Mouse (Mus musculus): ENCODE measurements around the gene Tradd.

Gene Tradd

DNA sequence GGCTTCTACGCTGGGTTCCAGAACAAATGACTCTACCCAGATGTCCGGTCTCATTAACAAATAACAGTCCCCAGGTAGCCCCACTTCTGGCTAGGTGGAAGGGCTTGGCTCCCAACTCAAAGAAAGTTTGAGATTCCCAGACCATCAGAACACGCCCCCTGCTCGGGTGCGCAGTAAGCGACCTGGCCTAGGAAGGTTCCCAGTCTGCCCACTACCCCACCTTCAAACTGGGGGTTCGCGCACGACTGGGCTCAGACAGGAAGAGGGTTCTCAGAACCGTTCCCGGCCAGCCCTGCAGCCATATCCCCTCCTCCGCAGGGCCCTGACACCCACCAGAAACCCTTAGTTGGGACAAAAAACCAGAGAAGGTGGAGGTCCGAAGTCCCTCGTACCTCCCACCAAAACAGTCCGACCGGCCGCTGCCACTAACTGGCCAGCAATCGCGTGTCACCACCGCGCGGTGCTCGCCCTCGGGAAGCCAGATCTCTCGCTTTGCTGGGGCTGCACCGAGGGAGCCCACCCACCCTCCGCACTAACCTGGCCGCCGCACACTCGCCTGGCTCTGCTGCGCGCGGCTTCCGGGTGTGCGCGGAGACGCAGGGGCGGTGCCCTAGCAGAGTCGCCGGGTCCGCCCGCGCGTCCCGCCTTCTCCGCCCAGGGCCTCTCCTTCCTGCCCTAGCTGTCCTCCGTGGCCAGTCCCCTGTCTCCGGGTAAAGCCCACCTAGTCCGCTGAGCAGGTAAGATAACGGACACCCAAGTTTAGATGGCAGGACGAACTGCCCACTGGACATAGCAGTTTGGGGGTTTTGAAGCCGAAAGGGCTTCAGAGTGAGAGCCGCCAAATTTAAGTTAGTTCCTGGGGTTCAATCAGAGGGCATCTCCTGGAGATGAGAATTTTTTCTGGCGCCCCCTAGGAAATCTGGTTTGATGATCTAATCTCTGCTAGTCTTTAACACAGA is at the start of gene Tradd, which contains the start of gene Fbxl8:
TSS of gene Tradd (minus strand) at position 586 of the 959 bp plus-strand sequence.
TSS of gene Fbxl8 (plus strand) at position 625 of the 959 bp plus-strand sequence.
- peak; percentile 70 to 83 for DNase-seq (ENCODE audit: low spot score in 2 of 2)

DNA sequence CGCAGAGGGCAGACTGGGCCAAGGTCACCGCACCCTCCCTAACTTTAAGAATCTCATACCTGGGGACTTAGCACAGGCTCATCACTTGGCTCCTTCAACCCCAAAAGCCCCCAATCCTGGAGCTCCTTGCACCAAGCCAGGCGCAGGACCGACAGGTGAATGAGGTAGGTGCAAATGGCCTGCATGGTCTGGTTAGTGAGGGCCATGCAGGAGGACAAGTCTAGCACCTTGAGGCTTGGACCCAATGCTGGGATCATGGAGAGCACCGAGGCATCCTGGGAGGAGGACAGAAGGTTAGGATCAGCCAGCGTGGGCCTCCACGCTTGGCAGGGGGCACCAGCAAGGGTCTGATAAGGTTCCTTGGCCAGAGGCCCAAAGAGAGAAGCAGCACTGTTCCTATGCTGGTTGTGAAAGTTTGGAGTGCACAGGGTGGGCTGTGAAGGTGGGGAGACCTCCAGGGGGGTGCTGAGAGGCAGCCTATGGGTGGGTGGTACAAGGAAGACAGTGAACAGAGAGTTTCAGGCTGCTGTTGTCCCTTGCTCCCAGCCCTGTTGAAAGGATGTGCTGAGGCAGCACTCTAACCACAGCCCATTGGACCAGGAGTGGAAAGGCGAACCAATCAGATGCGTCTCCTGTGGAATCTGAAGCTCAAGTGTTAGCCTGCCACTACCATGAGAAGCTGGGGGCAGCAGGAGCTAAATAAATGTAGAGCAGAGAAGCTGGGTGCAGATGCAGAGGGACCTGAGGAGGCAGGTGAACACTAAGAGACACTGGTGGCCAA is 49.4 kb upstream of the Tradd start:
- no peak for DNase-seq (ENCODE audit: low spot score in 2 of 2)

DNA sequence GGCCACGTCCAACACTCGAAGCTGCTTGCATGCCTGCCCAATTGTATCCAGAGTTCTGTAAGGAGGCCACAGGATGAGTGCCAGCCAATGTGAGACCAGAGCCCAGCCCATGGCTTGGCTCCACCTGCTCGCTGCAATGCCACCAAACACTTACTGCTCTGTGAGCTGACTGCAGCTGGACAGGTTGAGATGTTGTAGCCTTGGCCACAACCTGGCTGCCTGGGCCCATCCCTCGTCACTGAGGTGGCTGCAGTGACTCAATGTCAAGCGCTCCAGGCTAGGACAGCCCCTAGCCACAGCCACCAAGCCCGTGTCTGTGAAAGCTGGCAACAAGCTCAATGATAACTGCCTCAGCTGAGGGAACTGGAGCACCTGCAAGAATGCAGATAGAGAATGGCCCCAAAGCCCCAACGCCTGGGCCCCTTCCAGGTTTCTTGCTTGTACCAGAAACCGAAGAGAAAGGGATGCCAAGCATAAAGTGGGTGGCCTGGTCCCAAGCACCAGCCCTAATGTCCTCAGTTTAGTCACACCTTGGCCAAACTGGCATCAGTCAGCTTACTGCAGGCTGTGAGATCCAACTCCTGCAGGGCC is 48.6 kb upstream of the Tradd start:
- no peak for DNase-seq (ENCODE audit: low spot score in 2 of 2)

DNA sequence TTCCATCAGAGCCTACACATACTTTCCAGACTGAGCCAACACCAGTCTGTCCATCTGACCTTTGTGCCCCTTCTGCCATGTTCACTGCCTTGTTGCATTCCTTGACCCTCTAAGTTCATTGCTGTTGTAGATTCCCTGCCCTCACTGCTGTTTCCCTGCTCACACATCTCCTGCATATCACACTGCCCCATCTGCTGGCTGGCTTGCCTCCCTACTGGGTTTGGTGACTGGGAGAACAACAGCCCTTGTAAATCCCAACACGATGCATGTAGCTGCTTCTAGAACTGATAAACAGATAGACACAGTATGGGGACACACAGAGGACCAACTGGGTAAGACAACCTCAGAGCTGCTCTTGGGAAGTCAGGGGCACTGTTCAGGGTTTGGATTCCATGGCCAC is 47.3 kb upstream of the Tradd start:
- DNase-seq (ENCODE audit: low spot score in 2 of 2) = no peak

DNA sequence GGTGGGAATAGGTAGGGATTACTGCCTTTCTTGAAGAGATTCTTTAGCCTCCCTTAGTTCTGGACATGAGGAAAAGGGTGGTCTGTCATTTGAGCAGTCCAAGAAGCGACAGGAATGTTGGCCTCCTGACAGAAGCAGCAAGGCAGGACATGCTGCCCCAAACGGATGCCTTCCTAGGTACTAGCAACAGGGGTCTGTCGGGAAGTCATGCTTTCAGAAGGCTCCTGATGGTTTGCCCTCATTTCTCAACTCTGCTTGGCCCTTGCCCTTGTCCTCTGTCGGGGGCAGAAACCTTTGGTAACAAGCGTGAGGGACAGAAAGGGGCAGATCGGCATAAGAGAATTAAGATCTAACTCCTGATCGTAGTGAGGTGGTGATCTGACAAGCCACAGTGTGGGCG is 45.7 kb upstream of the Tradd start:
- DNase-seq (ENCODE audit: low spot score in 2 of 2) = no peak

DNA sequence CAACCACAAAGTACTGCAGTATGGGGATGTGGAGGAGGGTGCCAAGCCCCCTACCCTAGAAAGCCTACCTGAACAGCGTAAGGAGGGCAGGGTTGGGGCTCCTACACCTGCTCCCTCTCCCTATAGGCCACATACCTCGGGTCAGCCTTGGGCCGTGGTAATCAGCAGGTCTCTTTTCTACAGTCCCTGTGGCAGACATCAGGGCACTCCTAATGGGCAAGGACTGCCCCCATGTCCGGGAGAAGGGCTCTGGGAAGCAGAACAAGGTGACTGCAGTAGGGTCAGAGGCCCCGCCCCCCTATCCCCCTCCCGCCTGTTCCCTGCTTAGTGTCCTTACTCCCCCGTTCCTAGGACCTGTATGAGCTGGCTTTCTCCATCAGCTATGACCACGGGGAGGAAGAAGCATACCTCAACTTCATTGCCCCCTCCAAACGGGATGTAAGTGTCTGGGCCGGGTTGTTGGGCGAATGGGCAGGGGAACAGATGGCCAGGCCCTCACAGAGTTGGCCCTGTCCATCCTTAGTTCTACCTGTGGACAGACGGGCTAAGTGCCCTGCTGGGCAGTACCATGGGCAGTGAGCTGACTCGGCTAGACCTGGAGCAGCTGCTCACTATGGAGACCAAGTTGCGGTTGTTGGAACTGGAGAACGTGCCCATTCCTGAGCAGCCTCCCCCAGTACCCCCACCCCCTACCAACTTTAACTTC is 44.9 kb upstream of the Tradd start:
- no peak for DNase-seq (ENCODE audit: low spot score in 2 of 2)

DNA sequence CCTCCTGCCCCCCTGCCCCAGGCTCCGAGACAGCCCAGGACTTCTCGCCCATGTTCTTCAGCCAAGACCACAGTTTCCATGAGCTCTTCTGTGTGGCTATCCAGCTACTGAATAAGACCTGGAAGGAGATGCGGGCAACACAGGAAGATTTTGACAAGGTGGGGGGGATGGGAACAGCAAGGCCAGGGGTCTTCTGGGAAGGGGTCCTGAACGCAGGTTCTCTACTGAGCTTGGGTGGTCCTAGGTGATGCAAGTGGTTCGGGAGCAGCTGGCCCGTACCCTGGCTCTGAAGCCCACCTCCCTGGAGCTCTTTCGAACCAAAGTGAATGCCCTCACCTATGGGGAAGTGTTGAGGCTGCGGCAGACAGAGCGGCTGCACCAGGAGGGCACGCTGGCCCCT is 44.0 kb upstream of the Tradd start:
- no peak for DNase-seq (ENCODE audit: low spot score in 2 of 2)

DNA sequence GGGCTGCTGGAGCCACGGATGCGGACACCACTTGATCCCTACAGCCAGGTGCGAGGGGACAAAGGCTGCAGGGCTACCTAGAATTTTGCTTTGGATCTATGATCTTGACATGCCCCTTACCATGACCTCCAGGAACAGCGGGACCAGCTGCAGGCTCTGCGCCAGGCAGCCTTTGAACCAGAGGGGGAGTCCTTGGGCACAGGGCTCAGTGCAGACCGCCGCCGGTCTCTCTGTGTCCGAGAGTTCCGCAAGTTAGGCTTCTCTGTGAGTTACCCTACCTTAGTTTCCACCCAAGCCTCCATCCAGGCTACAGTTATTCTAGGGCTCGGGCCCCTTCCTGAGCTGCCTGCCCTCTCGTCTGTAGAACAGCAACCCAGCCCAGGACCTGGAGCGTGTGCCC is 43.3 kb upstream of the Tradd start:
- no peak for DNase-seq (ENCODE audit: low spot score in 2 of 2)

DNA sequence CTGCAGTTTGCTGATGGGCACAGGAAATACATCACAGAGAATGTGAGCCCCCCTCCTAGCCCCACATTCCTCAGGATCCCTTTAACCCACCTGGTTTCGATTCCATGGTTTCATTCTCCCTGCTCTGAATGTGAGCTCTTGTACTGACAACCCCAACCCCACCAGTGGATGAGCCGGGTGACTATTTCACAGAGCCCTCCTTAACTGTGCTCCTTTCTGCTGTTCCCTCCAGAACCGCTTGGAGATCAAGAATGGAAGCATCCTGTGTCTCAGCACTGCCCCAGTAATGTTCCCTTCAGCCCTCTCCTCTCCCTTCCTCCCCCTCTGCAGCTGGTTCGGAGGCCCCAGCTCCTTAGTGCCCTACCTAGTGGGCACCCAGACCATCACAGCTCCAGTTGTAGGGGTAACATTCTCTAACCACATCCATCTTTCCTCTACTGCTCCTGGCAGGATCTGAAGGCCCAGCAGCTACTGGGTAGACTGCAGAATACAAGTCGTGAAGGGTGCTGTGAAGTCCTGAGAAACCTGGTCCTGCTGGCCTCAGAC is 41.8 kb upstream of the Tradd start:
- no peak for DNase-seq (ENCODE audit: low spot score in 2 of 2)

DNA sequence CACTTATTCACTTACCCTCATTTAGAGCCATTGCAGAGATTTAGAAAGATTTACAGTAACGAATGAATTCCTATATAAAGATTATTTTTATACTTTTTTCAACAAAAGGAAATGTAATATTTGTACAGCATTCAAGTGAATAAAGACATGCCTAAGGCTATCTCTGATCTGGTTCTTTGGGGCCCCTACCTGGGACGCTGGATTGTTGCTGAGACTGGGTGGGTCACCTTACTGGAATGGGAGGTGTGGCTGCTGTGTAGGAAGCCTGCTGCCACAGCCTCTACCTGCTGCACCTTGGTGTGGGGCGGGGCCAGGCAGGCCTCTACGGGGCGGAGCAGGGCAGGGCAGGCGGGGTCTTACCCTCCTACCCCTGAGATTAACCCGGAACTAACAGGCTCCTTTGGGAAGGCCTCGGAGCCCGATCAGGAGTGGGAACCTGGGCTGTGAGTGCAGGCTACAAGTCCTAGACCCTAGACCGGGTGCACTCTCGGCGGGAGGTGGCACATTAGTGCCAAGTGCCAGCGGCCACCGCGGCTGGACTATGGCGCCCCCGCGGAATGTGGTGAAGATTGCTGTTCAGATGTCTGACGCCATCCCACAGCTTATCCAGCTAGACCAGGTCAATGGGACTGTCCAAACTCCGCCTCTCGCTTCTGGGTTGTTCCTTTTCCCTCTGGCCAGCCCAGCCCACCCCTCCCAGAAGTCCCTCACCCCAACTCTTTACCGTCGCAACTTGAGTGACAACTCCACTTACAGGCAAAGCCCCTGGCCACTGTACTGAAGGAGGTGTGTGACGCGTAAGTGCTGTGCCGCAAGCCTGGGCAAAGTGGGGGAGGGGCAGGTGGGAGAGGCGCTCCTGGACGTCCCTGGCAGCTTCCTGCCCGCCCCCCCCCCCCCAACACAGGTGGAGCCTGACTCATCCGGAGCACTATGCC is 41.1 kb upstream of the Tradd start, which contains the start of gene Elmo3:
TSS of gene Elmo3 (plus strand) at position 391 of the 935 bp plus-strand sequence.
- DNase-seq (ENCODE audit: low spot score in 2 of 2) = peak; percentile 64 to 66

DNA sequence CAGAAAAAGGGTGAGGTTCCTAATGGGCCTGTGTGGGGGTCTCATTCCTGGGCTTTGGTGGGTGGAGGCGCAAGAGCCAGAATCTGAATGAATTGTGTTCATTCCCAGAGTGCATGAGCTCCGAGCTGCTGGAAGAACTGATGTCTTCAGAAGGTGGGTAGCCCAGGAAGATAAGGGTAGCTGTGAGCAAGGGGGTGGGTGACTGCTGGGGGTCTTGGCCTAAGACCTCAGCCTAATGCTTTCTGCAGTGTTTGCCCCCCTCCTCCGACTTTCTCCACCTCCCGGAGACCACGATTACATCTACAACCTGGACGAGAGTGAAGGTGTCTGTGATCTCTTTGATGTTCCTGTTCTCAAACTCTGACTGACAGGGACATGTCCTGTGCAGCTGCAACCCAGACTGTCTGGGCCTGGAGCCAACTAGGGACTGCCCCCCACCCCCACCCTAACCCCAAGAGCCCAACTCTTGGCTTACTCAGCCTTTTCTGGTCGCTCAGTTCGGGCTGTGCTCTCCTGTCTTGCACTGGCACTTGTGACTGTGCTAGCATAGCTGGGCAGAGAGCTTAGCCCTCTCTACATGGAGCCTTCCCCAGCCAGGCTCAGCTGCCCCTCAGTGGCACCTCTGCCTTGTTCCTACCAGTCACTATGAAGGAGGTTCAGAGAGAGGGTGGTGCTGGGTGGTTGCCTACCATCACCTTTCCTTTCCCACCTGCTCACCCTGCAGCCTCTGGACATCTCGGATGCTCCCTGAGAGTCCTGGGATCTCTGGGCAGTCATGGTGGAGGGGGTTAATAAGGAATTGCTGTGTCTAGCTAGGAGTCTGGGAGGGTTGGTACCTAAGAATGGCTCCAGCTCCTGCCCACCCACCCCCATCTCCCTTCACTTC is 40.2 kb upstream of the Tradd start:
- peak in 1 of 2 experiments; percentile 40 for DNase-seq (ENCODE audit: low spot score in 2 of 2)

DNA sequence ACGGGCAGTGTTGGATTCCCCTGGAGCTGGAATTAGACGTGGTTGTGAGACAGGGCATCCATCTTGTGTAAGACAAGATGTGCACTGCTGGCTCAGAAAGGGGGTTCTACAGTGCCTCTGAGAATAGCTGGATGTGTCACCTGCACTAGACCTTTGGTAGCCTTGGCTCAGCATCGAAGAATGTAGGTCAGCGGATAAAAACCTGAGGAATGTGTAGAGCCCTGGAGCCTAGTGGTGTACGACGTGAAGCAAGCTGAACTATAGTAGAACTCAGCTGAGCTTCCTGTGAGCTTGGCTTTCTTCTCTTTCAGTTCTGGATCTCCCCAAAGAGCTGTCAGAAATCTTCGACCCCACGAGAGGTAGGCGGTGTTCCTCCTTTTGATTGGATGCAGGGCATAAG is 39.5 kb upstream of the Tradd start:
- DNase-seq (ENCODE audit: low spot score in 2 of 2) = no peak

DNA sequence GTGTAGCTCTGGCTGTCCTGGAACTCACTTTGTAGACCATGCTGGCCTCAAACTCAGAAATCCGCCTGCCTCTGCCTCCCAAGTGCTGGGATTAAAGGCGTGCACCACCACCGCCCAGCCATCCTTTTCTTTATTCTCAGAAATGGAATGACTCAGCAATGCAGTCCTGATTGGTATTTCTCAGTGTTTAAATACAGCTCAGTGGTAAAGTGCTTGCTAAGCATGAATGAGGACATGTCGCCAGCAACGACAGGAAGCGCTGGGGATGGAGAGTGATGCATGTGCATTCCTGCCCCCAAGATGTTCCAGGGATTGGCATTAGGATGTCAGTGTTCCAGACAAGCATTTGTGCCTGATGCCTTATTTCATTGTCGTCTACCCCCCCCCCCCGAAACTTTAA is 39.0 kb upstream of the Tradd start:
- DNase-seq (ENCODE audit: low spot score in 2 of 2) = no peak

DNA sequence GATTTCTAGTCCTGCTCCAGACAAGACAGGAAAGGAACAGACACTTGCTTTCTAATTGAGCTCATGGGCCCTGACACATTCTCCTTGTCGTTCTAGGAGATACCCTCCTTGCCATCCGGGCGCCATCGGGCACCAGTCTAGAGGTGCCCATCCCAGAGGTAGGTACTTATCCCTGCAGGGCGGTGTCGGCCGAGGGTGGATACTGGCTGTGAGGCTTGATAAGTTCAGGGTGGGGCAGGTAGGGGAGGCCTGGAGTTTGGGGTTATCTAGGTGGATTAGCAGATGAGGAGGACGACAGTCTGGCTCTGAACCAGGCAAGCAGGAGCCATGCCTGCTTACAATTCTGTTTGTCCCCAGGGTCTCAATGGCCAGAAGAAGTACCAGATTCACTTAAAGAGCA is 35.6 kb upstream of the Tradd start:
- peak; percentile 77 to 87 for DNase-seq (ENCODE audit: low spot score in 2 of 2)

DNA sequence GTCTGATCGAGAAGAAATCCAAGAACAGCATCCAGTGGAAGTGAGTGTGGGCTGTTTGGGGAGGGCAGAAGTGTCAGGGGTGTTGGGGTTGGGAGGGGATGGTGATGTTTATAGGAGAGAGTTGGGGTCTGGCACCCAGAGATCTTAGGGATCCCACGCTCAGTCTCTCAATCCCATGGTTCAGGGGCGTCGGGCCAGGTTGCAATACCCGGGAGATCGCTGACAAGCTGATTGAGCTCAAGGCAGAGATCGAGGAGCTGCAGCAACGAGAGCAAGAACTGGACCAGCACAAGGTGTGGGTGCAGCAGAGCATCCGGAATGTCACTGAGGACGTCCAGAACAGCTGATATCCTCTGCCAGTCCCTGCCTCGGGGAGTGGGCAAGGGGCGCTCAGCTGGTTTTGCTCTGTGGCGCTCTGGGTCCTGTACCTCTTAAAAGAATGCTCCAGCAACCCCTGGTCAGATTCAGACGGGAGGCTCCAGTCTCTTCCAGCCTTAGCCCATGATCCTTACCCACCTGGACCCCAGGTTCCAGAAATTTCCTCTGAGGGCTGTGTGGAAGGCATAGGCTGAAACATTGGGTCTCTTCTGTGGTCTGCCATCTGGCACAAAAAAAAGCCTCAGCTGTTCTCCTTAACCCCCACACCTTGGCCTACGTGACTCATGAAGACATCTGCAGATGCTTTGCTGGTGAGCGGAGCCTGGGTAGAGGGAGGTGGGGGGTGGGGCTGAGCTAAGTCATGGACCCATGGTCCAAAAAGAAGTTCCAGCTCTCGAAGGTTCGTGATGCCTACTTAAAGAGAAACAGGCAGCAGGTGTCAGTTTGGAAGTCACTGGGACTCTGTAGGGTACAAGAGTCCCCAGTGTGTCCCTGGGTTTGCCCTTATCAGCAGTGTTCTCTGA is 34.2 kb upstream of the Tradd start:
- DNase-seq (ENCODE audit: low spot score in 2 of 2) = peak; percentile 59 to 63

DNA sequence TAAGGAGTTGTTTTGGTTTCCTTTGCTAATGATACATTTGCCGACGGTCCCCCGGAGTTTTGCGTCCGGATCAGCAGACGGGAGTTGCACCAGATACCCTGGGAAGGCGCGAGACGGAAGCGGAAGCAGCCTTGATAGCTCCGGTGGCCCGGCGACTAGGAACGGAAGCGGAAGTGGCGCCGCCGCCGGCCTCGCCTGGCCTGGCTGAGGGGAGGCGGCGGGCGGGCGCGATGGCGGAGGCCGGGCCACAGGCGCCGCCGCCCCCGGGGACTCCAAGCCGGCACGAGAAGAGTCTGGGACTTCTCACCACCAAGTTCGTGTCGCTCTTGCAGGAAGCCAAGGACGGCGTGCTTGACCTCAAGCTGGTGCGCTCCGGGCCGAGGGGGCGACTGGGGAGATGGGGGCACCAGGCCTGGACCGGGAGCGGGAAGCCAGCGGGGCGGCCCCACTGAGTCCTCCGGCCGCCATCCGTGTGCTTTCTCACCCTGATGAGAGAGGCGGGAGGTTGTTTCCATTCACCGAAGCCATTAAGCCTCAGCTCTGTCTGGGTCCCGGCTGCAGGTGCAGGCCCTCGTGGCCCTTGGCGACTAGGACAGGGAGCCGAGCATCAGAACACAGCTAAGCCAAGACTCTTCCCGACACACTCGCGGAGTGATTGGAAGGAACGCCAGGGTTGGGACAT is 33.2 kb upstream of the Tradd start, which contains the start of gene E2f4:
TSS of gene E2f4 (plus strand) at position 153 of the 682 bp plus-strand sequence.
- DNase-seq (ENCODE audit: low spot score in 2 of 2) = peak; percentile 86 to 94

DNA sequence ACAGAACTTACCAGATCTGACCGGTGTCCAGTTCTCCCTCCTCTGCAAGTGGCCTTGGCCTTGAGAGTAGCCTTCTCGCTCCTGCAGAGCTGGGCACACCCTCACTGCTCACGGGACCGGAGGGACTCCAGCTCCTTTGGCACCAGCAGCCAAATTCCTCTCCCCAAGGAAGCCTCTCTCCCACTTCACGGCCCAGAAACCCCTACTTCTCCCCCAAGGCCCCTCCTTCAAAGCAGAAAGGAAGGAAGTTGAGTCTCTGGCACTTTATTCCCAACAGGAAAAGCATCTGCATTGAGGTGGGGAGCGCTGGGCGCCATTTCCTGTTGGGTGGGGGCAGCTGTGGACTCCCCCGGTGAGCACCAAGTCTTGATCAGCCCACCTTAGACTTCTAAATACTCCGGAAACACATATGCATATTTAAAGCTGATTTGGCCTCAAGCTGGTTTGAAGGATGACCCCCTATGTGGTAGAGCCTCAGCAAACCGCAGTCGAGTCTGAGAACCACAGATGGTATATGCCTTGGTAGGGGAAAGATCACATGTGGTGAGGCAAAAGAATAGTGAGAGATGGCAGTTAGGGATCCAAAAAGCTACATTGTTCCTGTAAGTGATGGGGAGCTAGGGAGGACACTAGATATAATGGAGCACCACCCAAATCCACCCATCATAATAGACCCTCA is 31.6 kb upstream of the Tradd start, which contains the start of gene Exoc3l:
TSS of gene Exoc3l (minus strand) at position 207 of the 679 bp plus-strand sequence.
- DNase-seq (ENCODE audit: low spot score in 2 of 2) = no peak

All from spleen, postnatal 10 days (tissue).